Mouse (Mus musculus) midbrain, embryonic 12.5 days (tissue): ENCODE data around the gene Rbbp6. TPM values are rescaled to one million over a fixed set of nuclear protein-coding genes. Genes with fewer than 3 reads are reported as not detected.

Experiments
- ATAC-seq: fragments of 200-750 bp; cut with Nextera tagmentation; 2 replicates; pipeline ENCODE4 v1.8.0; 2017; ENCODE audit warnings: low read depth, moderate TSS enrichment, moderate library complexity; ENCODE audit not compliant: low FRiP score
- H3K27ac ChIP-seq: fragments of 300-500 bp; sonication (generic); replicated peaks from 2 replicates; pipeline ENCODE4 v1.5.1; 2016; ENCODE audit warnings: mild to moderate bottlenecking
- H3K27me3 ChIP-seq: fragments of 300-500 bp; sonication (generic); 2 replicates; pipeline ENCODE4 v1.6.1; 2016; ENCODE audit warnings: mild to moderate bottlenecking
- H3K36me3 ChIP-seq: fragments of 300-500 bp; sonication (generic); 2 replicates; pipeline ENCODE4 v1.6.1; 2016
- H3K4me1 ChIP-seq: fragments of 300-500 bp; sonication (generic); 2 replicates; pipeline ENCODE4 v1.6.1; 2016
- H3K4me2 ChIP-seq: fragments of 300-500 bp; sonication (generic); replicated peaks from 2 replicates; pipeline ENCODE4 v1.6.1; 2016; ENCODE audit warnings: mild to moderate bottlenecking, moderate library complexity
- H3K4me3 ChIP-seq: fragments of 300-500 bp; sonication (generic); 2 replicates; pipeline ENCODE4 v1.5.1; 2016; ENCODE audit warnings: mild to moderate bottlenecking
- H3K9ac ChIP-seq: fragments of 300-500 bp; sonication (generic); replicated peaks from 2 replicates; pipeline ENCODE4 v1.6.1; 2016; ENCODE audit warnings: mild to moderate bottlenecking, moderate library complexity
- H3K9me3 ChIP-seq: fragments of 300-500 bp; sonication (generic); 2 replicates; pipeline ENCODE4 v1.6.1; 2016; ENCODE audit warnings: mild to moderate bottlenecking
- WGBS: fragments of 180-500 bp; shearing (Covaris S2); methylation state at CpG from one replicate; pipeline ENCODE4 v1.1.7; 2016; 5-methylcytosine and 5-hydroxymethylcytosine counted together
- polyA plus RNA-seq: library from polyadenylated mRNA; unstranded; fragments of >200 nt; fragmentation: Nextera tagmentation; extraction: Ambion mirVana; gene quantifications from 2 replicates; pipeline ENCODE4 v1.2.1, GENCODE M21; 2016

The Rbbp6 gene
- polyA plus RNA-seq, 1 experiment from 2014 or later = 37.7 TPM

- 19% methylated on average over 13 of the region's 13 CpGs for WGBS
- Histone ChIP-seq H3K27me3 (no peaks in the 10 kb centered on the region), H3K36me3 (no peaks in the 10 kb centered on the region), H3K4me1 (peaks cover 27% of the 10 kb centered on the region), H3K9me3 (no peaks in the 10 kb centered on the region), H3K4me3 (peak overlapping the region; percentile 45), H3K4me2 (peak overlapping the region; percentile 66), H3K9ac (peak overlapping the region; percentile 60), H3K27ac (peak overlapping the region; percentile 90)
- ATAC-seq = peak; percentile 31
Observed at GRCm38 (mm10) chr7:123030295-123030694, 64.8 kb downstream of the Rbbp6 start.

GRCm38 (mm10) chr7:123030709-123031181 is 65.3 kb downstream of the Rbbp6 start:
- ATAC-seq = peak; percentile 88
- Histone ChIP-seq H3K27ac (peak overlapping the region; percentile 90), H3K27me3 (no peaks in the 10 kb centered on the region), H3K4me3 (peak overlapping the region; percentile 45), H3K9ac (peak overlapping the region; percentile 60), H3K36me3 (no peaks in the 10 kb centered on the region), H3K9me3 (no peaks in the 10 kb centered on the region), H3K4me1 (peaks cover 27% of the 10 kb centered on the region), H3K4me2 (peak overlapping the region; percentile 66)
- WGBS = under 1% methylated on average over 21 of the region's 21 CpGs

GRCm38 (mm10) chr7:123031211-123031743 is 65.8 kb downstream of the Rbbp6 start:
- 3% methylated on average over 12 of the region's 12 CpGs for WGBS
- no peaks in the 10 kb centered on the region for H3K9me3 ChIP-seq
- peaks cover 27% of the 10 kb centered on the region for H3K4me1 ChIP-seq
- H3K9ac ChIP-seq = peak overlapping the region; percentile 60
- ATAC-seq = peak; percentile 87
- peak overlapping the region; percentile 45 for H3K4me3 ChIP-seq
- peak overlapping the region; percentile 90 for H3K27ac ChIP-seq
- H3K27me3 ChIP-seq = no peaks in the 10 kb centered on the region
- peak overlapping the region; percentile 66 for H3K4me2 ChIP-seq
- no peaks in the 10 kb centered on the region for H3K36me3 ChIP-seq

DNA sequence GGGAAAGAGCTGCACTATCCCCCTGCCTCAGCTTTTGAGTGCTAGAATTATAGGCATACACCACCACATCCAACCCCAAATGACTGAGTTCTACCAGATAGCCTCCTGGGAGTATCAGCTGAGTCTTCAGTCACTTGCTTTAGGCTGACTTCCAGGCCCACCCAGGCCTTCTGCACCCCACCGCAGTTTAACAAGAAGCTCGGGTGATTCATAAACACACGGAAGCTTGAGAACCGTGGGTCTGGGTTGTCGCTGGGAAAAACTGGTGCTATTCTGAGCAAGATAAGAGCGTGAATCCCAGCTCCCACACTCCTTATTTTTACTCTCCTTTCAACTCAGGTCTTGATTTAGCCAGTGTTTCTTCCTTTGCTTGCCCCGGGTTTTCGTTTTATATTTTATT is 69.8 kb downstream of the Rbbp6 start:
- Histone ChIP-seq H3K27me3 (no peaks in the 10 kb centered on the region), H3K4me1 (peaks cover 20% of the 10 kb centered on the region), H3K9me3 (no peaks in the 10 kb centered on the region), H3K36me3 (no peaks in the 10 kb centered on the region), H3K4me2 (no peak overlapping the region), H3K27ac (no peak overlapping the region), H3K9ac (no peak overlapping the region), H3K4me3 (no peak overlapping the region)
- 89% methylated on average over 8 of the region's 8 CpGs for WGBS
- ATAC-seq = no peak

DNA sequence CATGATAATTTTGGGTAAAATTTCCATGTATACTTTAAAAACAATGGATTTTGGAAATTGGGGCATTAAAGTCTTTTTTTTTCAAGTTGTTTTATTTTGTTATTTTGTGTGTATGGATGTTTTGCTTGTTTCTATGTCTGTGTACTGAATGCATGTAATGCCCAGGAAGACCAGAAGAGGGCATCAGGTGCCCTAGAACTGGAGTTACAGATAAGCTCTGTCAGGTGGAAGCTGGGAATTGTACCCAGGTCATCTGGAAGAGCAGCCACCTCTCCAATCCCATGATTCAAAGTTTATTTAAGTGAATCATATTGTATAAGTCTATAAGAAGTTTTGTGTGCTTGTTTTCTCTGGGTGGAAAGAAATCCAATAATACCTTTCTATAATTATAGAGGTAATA is 73.8 kb downstream of the Rbbp6 start:
- H3K36me3 ChIP-seq = no peaks in the 10 kb centered on the region
- no peaks in the 10 kb centered on the region for H3K27me3 ChIP-seq
- ATAC-seq = no peak

GRCm38 (mm10) chr7:123045146-123045545 is 79.7 kb downstream of the Rbbp6 start:
- ATAC-seq = no peak
- Histone ChIP-seq H3K27ac (no peak overlapping the region), H3K27me3 (no peaks in the 10 kb centered on the region), H3K4me3 (no peak overlapping the region), H3K9ac (no peak overlapping the region), H3K4me2 (no peak overlapping the region), H3K4me1 (no peaks in the 10 kb centered on the region), H3K9me3 (no peaks in the 10 kb centered on the region), H3K36me3 (no peaks in the 10 kb centered on the region)
- WGBS = 97% methylated on average over 3 of the region's 3 CpGs

More for the DNA sequence above, 73.8 kb downstream of the Rbbp6 start:
- Histone ChIP-seq H3K27ac (no peak overlapping the region), H3K4me3 (no peak overlapping the region), H3K4me2 (no peak overlapping the region), H3K9me3 (no peaks in the 10 kb centered on the region), H3K9ac (no peak overlapping the region), H3K4me1 (no peaks in the 10 kb centered on the region)

DNA sequence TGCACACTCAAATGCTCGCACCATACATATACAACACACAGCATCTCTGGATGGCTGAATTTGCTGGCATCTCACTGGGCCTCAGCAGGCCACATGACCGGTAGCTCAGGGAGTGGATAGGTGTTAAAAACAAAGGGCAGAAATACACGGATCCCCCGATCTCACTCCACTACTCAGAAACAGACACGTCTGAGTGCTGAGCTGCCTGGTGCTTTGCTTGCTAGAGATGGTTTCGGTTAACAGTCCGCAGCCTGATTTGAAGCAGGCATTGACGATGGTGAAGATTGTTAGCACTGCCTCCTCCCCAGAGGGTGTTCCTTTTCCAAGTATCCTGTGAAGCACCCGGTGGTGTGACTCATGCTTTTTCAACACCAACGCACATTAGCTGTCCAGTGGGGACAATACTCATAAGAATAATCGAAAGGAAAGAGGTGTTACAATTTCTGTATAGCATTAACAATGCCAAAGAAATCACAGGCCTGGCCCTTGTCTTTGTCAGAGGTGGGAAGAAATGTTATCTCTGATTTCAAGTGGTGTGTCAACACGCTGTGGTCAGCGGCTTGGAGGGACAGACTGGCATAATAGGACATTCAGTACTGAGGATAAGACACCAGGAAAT is 81.1 kb downstream of the Rbbp6 start:
- 80% methylated on average over 13 of the region's 13 CpGs for WGBS
- ATAC-seq = no peak
- Histone ChIP-seq H3K36me3 (no peaks in the 10 kb centered on the region), H3K9ac (no peak overlapping the region), H3K4me2 (no peak overlapping the region), H3K27me3 (no peaks in the 10 kb centered on the region), H3K9me3 (no peaks in the 10 kb centered on the region), H3K27ac (no peak overlapping the region), H3K4me1 (no peaks in the 10 kb centered on the region), H3K4me3 (no peak overlapping the region)

Other genes with a start within 250 kb of the Rbbp6 start
- gene Tnrc6a, start 158.2 kb downstream of the Rbbp6 start, polyA plus RNA-seq = 79.5 and 82.6 TPM in 2 replicates
- gene Slc5a11, start 249.1 kb downstream of the Rbbp6 start, polyA plus RNA-seq = 0.09 TPM in 1 of 2 replicates, not detected in the other